In the genomic region with DNA sequence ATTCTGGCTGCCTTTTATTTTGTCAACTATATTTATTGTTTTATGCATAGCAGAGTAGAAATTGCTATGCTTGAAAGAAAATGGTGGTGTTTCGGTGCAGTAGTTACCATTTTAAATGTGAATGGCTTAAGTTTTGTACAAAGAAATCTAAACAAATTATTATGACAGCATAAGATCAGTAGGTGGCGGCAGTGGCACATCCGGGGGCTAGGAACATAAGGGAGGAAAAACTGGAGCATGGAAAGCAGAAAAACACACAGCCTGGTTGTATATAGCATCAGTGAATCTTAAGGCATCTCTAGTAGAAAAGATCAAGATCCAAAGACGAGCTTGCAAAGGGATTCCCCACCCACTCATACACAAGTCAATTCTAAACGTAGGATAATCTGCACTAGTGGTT, we compare ENCODE assay signal across 20 mouse cellular contexts. TPM values are rescaled to one million over a fixed set of nuclear protein-coding genes. Genes with fewer than 3 reads are reported as not detected.
DNase-seq lines count a peak whose midpoint lies in the region; ATAC-seq and TF ChIP-seq lines count a peak whose summit lies in the region.
"Had no signal": no experiment of that assay in that cellular context is flagged by ENCODE, and none has a peak within 500 bp of the region (broad histone marks: within the 10 kb centered on the region; RNA-seq: fewer than 3 reads in every experiment).

No protein-coding gene starts in this region.

- H3K79me2 ChIP-seq in heart, adult 2 months (replicated peaks; ENCODE audit: control insufficient read depth, insufficient read depth, low read length) = no peaks in the 10 kb centered on the region

- no peaks in the 10 kb centered on the region for H3K4me1 ChIP-seq in heart, adult 2 months (ENCODE audit: control insufficient read depth, insufficient read depth, low read length)
- H3K4me1 ChIP-seq in kidney, embryonic 14.5 days (ENCODE audit: control insufficient read depth, insufficient read depth, low read length) = no peaks in the 10 kb centered on the region
- H3K4me1 ChIP-seq in midbrain, postnatal 0 days (ENCODE audit: insufficient read depth, low read length) = no peaks in the 10 kb centered on the region
- no peaks in the 10 kb centered on the region for H3K4me1 ChIP-seq in midbrain, embryonic 13.5 days (replicated peaks)
- H3K4me1 ChIP-seq: heart, embryonic 15.5 days; limb, embryonic 13.5 days; midbrain, embryonic 12.5 days had no signal

- TF ChIP-seq EP300 in heart, adult 2 months (IDR thresholded peaks at IDR 0.05; ENCODE audit: insufficient read depth, low read depth, low read length) = no peak

- DNase-seq in heart, adult 2 months = no peak
- DNase-seq in heart, postnatal 36 days = no peak
- DNase-seq in kidney, postnatal 14 days = peak; percentile 3
- no peak for DNase-seq in midbrain, postnatal 0 days (ENCODE audit: low spot score)
- DNase-seq: cerebellum, postnatal 14 days; embryo, embryonic 11 days; heart, adult 11 months; kidney, adult 2 months; layer of hippocampus, adult 9-11 months; right cerebral cortex, adult 18-20 months had no signal

- H3K9me3 ChIP-seq in kidney, embryonic 14.5 days (ENCODE audit: control insufficient read depth, low read length) = no peaks in the 10 kb centered on the region
- H3K9me3 ChIP-seq in midbrain, postnatal 0 days (ENCODE audit: low read length) = no peaks in the 10 kb centered on the region
- 0 out of 2 replicates have a peak, but pooled peaks cover 5% of the 10 kb centered on the region for H3K9me3 ChIP-seq in midbrain, embryonic 13.5 days
- H3K9me3 ChIP-seq: heart, embryonic 15.5 days; limb, embryonic 13.5 days; midbrain, embryonic 12.5 days had no signal

- WGBS in heart, adult 2 months = 81% methylated on average over 5 of the region's 5 CpGs
- WGBS in kidney, embryonic 14.5 days = 82% methylated on average over 5 of the region's 5 CpGs
- 79% methylated on average over 5 of the region's 5 CpGs for WGBS in midbrain, postnatal 0 days
- 79% methylated on average over 5 of the region's 5 CpGs for WGBS in midbrain, embryonic 13.5 days

- H3K4me2 ChIP-seq in kidney, embryonic 14.5 days (replicated peaks; ENCODE audit: low read depth, low read length) = no peak overlapping the region
- H3K4me2 ChIP-seq in midbrain, postnatal 0 days (ENCODE audit: low read depth, low read length, poor library complexity, severe bottlenecking) = no peak overlapping the region
- no peak overlapping the region for H3K4me2 ChIP-seq in midbrain, embryonic 13.5 days (replicated peaks)
- H3K4me2 ChIP-seq: heart, embryonic 15.5 days; hindbrain, embryonic 14.5 days; limb, embryonic 13.5 days; midbrain, embryonic 12.5 days had no signal

- no peak for TF ChIP-seq POLR2A in heart, adult 2 months (IDR thresholded peaks at IDR 0.05; ENCODE audit: insufficient read depth, low read depth, low read length)

- H3K27me3 ChIP-seq in heart, adult 2 months (ENCODE audit: control insufficient read depth, insufficient read depth, low read length) = no peaks in the 10 kb centered on the region
- no peaks in the 10 kb centered on the region for H3K27me3 ChIP-seq in kidney, embryonic 14.5 days (ENCODE audit: control insufficient read depth, insufficient read depth, low read length)
- H3K27me3 ChIP-seq in midbrain, postnatal 0 days (ENCODE audit: insufficient read depth, low read length) = no peaks in the 10 kb centered on the region
- no peaks in the 10 kb centered on the region for H3K27me3 ChIP-seq in midbrain, embryonic 13.5 days
- H3K27me3 ChIP-seq: heart, embryonic 15.5 days; limb, embryonic 13.5 days; midbrain, embryonic 12.5 days had no signal

- ATAC-seq in kidney, embryonic 14.5 days (ENCODE audit: low FRiP score, low TSS enrichment) = no peak
- ATAC-seq in midbrain, postnatal 0 days (ENCODE audit: low FRiP score) = no peak
- ATAC-seq in midbrain, embryonic 13.5 days = no peak
- no peak for ATAC-seq in megakaryocyte-erythroid progenitor cell, adult 5-6 weeks (replicated peaks; ENCODE audit: low FRiP score, low TSS enrichment, poor library complexity, severe bottlenecking)

- intact Hi-C loops in heart, adult 2 months (cut with DNase I) = no loop called here
- intact Hi-C loops in heart, postnatal 36 days (cut with DNase I) = no loop called here

- no peak overlapping the region for H3K9ac ChIP-seq in heart, adult 2 months (ENCODE audit: low read depth, low read length)
- no peak overlapping the region for H3K9ac ChIP-seq in kidney, embryonic 14.5 days (ENCODE audit: low read depth, low read length)
- H3K9ac ChIP-seq in midbrain, postnatal 0 days (replicated peaks; ENCODE audit: low read length, poor library complexity, severe bottlenecking) = no peak overlapping the region
- H3K9ac ChIP-seq in midbrain, embryonic 13.5 days (replicated peaks) = no peak overlapping the region
- H3K9ac ChIP-seq: heart, embryonic 15.5 days; hindbrain, embryonic 14.5 days; limb, embryonic 13.5 days; liver, embryonic 14.5 days; midbrain, embryonic 12.5 days had no signal

- TF ChIP-seq CTCF in heart, adult 2 months (IDR thresholded peaks at IDR 0.05) = peak; percentile 56
- TF ChIP-seq CTCF in midbrain, postnatal 0 days (IDR thresholded peaks at IDR 0.05) = peak; percentile 48

- no peak overlapping the region for H3K27ac ChIP-seq in heart, adult 2 months
- no peak overlapping the region for H3K27ac ChIP-seq in kidney, embryonic 14.5 days (ENCODE audit: low read depth, low read length)
- H3K27ac ChIP-seq in midbrain, postnatal 0 days (ENCODE audit: low read depth, low read length) = no peak overlapping the region
- no peak overlapping the region for H3K27ac ChIP-seq in midbrain, embryonic 13.5 days
- H3K27ac ChIP-seq: heart, embryonic 15.5 days; hindbrain, embryonic 14.5 days; limb, embryonic 13.5 days; liver, embryonic 14.5 days; macrophage; midbrain, embryonic 12.5 days had no signal

- no peaks in the 10 kb centered on the region for H3K36me3 ChIP-seq in heart, adult 2 months (ENCODE audit: control insufficient read depth, insufficient read depth, low read length)
- no peaks in the 10 kb centered on the region for H3K36me3 ChIP-seq in kidney, embryonic 14.5 days (ENCODE audit: control insufficient read depth, insufficient read depth, low read length)
- H3K36me3 ChIP-seq in midbrain, postnatal 0 days (ENCODE audit: insufficient read depth, low read length) = no peaks in the 10 kb centered on the region
- H3K36me3 ChIP-seq in midbrain, embryonic 13.5 days = no peaks in the 10 kb centered on the region
- H3K36me3 ChIP-seq: heart, embryonic 15.5 days; limb, embryonic 13.5 days; midbrain, embryonic 12.5 days had no signal

- no peak overlapping the region for H3K4me3 ChIP-seq in heart, adult 2 months
- no peak overlapping the region for H3K4me3 ChIP-seq in kidney, embryonic 14.5 days (ENCODE audit: low read length)
- no peak overlapping the region for H3K4me3 ChIP-seq in midbrain, postnatal 0 days (ENCODE audit: low read depth, low read length)
- no peak overlapping the region for H3K4me3 ChIP-seq in midbrain, embryonic 13.5 days (replicated peaks)
- H3K4me3 ChIP-seq: heart, embryonic 15.5 days; limb, embryonic 13.5 days; midbrain, embryonic 12.5 days had no signal

RNA-seq across cellular contexts. Expression of gene Il18rap, which starts 22.4 kb away (rescaled TPM):
- under 1 TPM in 1 of 2 experiments, not detected in 1; 0.16 TPM for total RNA-seq in heart, adult 2 months (2021)
- polyA plus RNA-seq in heart, adult 2 months (2012; rRNA removed) = 0.29 and 0.41 TPM in 2 replicates
- total RNA-seq in heart, postnatal 36 days (2021) = not detected
- 0.09 and 0.11 TPM in 2 replicates for polyA plus RNA-seq in kidney, embryonic 14.5 days (2014; fragmentation: Nextera tagmentation; extraction: Ambion mirVana)
- 0.11 TPM in 1 of 2 replicates, not detected in the other for total RNA-seq in midbrain, postnatal 0 days (2014; rRNA removed)
- 0.09 and 0.12 TPM in 2 replicates for polyA plus RNA-seq in midbrain, postnatal 0 days (2015; fragmentation: Nextera tagmentation; extraction: Ambion mirVana)
- 0.13 TPM in 1 of 2 replicates, not detected in the other for polyA plus RNA-seq in midbrain, embryonic 13.5 days (2015; fragmentation: Nextera tagmentation; extraction: Ambion mirVana)
- total RNA-seq in megakaryocyte-erythroid progenitor cell, adult 5-6 weeks (2014; fragmentation: Nextera tagmentation) = 5.9 and 11.6 TPM in 2 replicates
- total RNA-seq in megakaryocyte-erythroid progenitor cell, adult 5-6 weeks (2017) = 3.4 and 10.0 TPM in 2 replicates

RNA-seq across cellular contexts. Expression of gene Slc9a4, which starts 42.3 kb away (rescaled TPM):
- total RNA-seq in heart, adult 2 months (2021) = under 1 TPM in 1 of 2 experiments, not detected in 1; 0.05 TPM
- 0.18 TPM in 1 of 2 replicates, not detected in the other for polyA plus RNA-seq in heart, adult 2 months (2012; rRNA removed)
- total RNA-seq in heart, postnatal 36 days (2021) = under 1 TPM; 0.14 to 0.19 TPM
- 0.21 and 0.37 TPM in 2 replicates for polyA plus RNA-seq in kidney, embryonic 14.5 days (2014; fragmentation: Nextera tagmentation; extraction: Ambion mirVana)
- 0.05 and 0.24 TPM in 2 replicates for total RNA-seq in midbrain, postnatal 0 days (2014; rRNA removed)
- 0.12 TPM in 1 of 2 replicates, not detected in the other for polyA plus RNA-seq in midbrain, postnatal 0 days (2015; fragmentation: Nextera tagmentation; extraction: Ambion mirVana)
- not detected in 2 replicates for polyA plus RNA-seq in midbrain, embryonic 13.5 days (2015; fragmentation: Nextera tagmentation; extraction: Ambion mirVana)
- total RNA-seq in megakaryocyte-erythroid progenitor cell, adult 5-6 weeks (2014; fragmentation: Nextera tagmentation) = not detected in 2 replicates
- not detected in 2 replicates for total RNA-seq in megakaryocyte-erythroid progenitor cell, adult 5-6 weeks (2017)
- polyA plus RNA-seq: forebrain, embryonic 11.5 days; heart, embryonic 15.5 days; hindbrain, embryonic 14.5 days; limb, embryonic 13.5 days; liver, embryonic 14.5 days; midbrain, embryonic 12.5 days had no signal
